Mouse (Mus musculus) bone marrow macrophage, adult 2 months (primary cell): ENCODE data around the gene Ikzf2. TPM values are rescaled to one million over a fixed set of nuclear protein-coding genes. Genes with fewer than 3 reads are reported as not detected.

Source experiments
- H3K27ac ChIP-seq: 2 replicates; pipeline ENCODE4 v1.5.1; 2012; ENCODE audit warnings: low read depth, low read length; ENCODE audit not compliant: insufficient read depth
- H3K4me1 ChIP-seq: 2 replicates; pipeline ENCODE4 v1.6.1; 2012; ENCODE audit warnings: low read length; ENCODE audit not compliant: control insufficient read depth, insufficient read depth
- H3K4me3 ChIP-seq: 2 replicates; pipeline ENCODE4 v1.5.1; 2012; ENCODE audit warnings: mild to moderate bottlenecking, low read length, moderate library complexity; ENCODE audit not compliant: insufficient read depth
- CTCF ChIP-seq: IDR thresholded peaks from 2 replicates; pipeline ENCODE4 v1.5.1; 2012; ENCODE audit warnings: low read depth, mild to moderate bottlenecking, low read length, moderate library complexity
- POLR2A ChIP-seq: IDR thresholded peaks from 2 replicates; pipeline ENCODE4 v1.6.1; 2012; ENCODE audit warnings: mild to moderate bottlenecking, low read depth, low read length, borderline replicate concordance
- polyA plus RNA-seq: library from polyadenylated mRNA; stranded (reverse); fragments of >200 nt; gene quantifications from 2 replicates; pipeline ENCODE4 v1.2.4, GENCODE M21; 2012; ENCODE audit not compliant: missing spikeins, insufficient read depth, insufficient read length

Gene Ikzf2
- polyA plus RNA-seq, 1 experiment, result 1.8 TPM

- Histone ChIP-seq H3K4me1 (no peaks in the 10 kb centered on the region), H3K4me3 (no peak overlapping the region), H3K27ac (no peak overlapping the region)
- TF ChIP-seq POLR2A (no peak), CTCF (no peak)
Observed at GRCm38 (mm10) chr1:69499652-69500051, 187.4 kb downstream of the Ikzf2 start.

- no peak overlapping the region for H3K4me3 ChIP-seq
- no peak for TF ChIP-seq POLR2A
- no peak for TF ChIP-seq CTCF
- no peaks in the 10 kb centered on the region for H3K4me1 ChIP-seq
- no peak overlapping the region for H3K27ac ChIP-seq
Observed at GRCm38 (mm10) chr1:69498862-69499306, 188.2 kb downstream of the Ikzf2 start.

GRCm38 (mm10) chr1:69496055-69496454, 191.0 kb downstream of the Ikzf2 start:
- H3K4me3 ChIP-seq, result no peak overlapping the region
- no peak for TF ChIP-seq CTCF
- TF ChIP-seq POLR2A, result no peak
- no peak overlapping the region for H3K27ac ChIP-seq
- H3K4me1 ChIP-seq, result no peaks in the 10 kb centered on the region

- H3K4me1 ChIP-seq, result no peaks in the 10 kb centered on the region
- no peak overlapping the region for H3K4me3 ChIP-seq
- no peak overlapping the region for H3K27ac ChIP-seq
- TF ChIP-seq CTCF, result no peak
- no peak for TF ChIP-seq POLR2A
Observed at GRCm38 (mm10) chr1:69493309-69494047, 193.6 kb downstream of the Ikzf2 start.

GRCm38 (mm10) chr1:69492013-69492412, 195.0 kb downstream of the Ikzf2 start:
- no peak overlapping the region for H3K4me3 ChIP-seq
- no peaks in the 10 kb centered on the region for H3K4me1 ChIP-seq
- TF ChIP-seq CTCF (no peak), POLR2A (no peak)
- H3K27ac ChIP-seq, result no peak overlapping the region

GRCm38 (mm10) chr1:69489026-69489425, 198.0 kb downstream of the Ikzf2 start:
- no peak overlapping the region for H3K4me3 ChIP-seq
- no peak for TF ChIP-seq CTCF
- no peak for TF ChIP-seq POLR2A
- no peaks in the 10 kb centered on the region for H3K4me1 ChIP-seq
- no peak overlapping the region for H3K27ac ChIP-seq

- Histone ChIP-seq H3K4me3 (no peak overlapping the region), H3K4me1 (no peaks in the 10 kb centered on the region), H3K27ac (no peak overlapping the region)
- TF ChIP-seq POLR2A, result no peak
- TF ChIP-seq CTCF, result no peak
Observed at GRCm38 (mm10) chr1:69488625-69489024, 198.4 kb downstream of the Ikzf2 start.

Other genes starting within 250 kb of the Ikzf2 start
- not detected in 2 replicates for gene Spag16, start 139.7 kb upstream of the Ikzf2 start, polyA plus RNA-seq